Mouse (Mus musculus) right cerebral cortex, adult 2 months (tissue): ENCODE measurements around the gene Hjurp.

Experiments
- DNase-seq, 2 experiments: peaks; one replicate each; pipeline ENCODE4 v3.0.0; 2021 to 2022; ENCODE audit warnings: low spot score in 2 of 2

Hjurp gene

DNA sequence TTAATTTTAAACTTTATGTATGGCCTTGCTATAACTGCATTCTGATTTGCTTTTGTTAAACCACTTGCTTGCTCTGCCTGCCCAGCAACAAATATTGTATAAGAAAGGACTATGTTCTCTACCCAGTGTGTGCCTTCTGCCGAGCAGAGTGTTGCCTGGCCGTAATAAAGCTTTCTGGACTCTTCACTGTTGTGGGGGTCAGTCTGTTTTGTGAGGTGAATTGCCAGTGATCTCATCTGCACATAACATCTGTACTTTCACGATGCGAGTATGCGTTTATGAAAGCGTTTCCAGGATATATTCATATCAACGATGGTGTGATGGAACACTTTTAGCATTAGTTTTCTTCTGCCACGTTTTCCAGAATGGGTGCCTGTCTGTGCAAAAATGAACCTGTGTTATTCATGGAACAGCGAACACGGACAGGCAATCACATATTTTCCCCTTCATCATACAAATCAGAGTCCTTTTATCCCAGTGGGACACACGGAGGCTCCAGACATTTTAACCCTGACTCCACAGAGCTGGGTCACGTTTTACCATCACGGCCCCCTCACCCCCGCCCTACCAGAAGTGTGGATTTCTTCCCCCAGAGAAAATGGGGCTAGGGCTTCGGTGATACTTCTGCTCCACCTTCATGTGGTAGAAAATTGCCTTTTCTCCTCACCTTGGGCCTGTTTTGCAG lies 2.7 kb upstream of the Hjurp start:
- no peak for DNase-seq

DNA sequence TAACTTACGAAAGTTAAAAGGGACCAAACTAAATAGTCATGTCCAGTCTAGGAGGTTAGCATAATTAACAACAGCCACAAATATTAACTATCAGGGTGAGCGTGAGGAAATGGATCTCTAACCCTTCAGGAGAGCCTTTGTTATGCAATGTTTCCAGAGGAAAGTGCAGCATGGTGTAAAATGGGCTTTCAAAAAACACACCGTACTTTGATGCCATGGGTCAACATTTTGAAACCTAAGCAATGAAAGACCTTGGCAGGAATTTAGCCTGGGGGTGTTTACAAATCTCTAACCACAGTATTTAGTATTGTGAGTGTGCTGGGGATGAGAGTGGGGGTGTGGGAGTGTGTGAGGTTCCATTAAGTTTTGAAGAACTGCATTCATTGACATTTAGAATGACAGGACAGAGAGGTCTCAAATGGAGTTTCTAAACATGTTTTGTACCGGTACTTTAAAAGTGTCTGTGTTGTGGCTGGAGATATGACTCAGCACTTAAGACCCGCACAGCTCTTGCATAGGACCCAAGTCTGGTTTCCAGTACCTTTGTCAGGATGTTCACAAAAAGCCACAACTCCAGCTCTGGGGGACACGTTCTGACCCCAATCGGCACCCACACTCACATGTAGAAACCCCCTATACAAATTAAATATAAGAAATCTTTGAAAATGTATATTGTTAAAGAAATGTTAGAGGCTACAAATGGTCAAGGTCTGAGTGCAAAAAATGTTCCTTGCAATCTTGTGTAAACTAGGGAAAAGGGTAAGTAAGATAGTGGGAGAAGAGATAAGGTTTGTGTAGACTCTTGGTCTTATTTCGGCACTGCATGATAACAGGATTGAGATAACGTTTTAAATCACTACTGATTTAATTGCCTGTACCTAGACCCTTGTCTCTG lies 1.9 kb upstream of the Hjurp start:
- DNase-seq: no peak

DNA sequence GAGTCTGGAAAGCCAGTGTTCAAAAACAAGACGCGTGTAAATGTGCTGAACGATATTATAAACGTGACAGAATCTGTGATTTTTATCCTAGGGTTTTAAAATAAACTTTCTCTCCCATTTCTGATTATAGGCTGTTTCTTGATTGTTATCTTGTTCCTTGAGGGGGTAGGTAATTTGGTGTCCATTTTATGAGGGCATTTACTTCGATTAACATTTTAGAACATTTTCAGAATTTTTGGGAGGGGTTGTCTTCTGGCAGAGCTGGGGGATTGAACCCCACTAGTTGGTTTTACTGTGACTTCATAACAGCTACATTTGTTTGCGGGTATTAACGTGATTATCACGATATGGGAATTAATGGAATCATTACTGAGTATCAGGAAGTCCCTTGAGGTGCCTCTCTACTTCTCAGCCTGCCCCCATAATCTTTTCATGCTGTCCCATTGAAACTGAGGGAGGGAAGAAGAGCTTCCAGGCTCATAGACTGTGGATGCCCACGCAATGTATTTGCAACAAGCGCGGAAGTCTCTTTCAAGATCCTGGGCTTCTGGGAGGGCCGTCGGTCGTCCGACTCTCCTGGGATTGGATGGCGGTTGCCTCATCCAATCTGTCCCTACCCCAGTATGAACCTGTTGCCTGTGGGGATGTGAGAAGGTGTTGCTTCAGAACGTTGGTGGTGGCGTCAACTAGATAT lies 532 bp upstream of the Hjurp start:
- no peak for DNase-seq

DNA sequence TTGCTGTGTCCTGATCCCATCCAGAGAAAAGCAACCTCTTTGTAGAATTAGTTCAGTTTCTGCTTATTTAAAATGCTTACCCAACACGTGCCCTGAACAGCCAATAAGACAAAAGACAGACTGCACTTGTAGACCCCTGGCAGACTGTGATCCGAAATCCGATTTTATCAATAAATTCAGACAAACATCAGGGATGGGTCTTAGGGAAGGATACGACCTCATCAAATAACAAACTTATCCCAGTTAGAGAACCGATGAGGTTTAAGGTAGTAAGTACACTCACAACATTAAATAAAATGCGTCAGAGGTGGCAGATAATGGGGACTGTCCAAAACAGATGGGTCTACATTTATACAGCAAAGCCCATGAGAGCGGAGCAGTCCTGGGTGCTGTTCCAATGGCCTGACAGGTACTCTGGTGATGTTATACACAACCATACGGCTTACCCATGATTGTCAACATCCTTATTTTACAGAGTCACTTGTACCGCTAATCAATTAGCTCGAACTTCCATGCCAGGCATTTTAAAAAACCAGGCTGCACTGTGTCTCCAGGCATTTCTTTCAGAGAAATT lies 822 bp downstream of the Hjurp start:
- no peak for DNase-seq

DNA sequence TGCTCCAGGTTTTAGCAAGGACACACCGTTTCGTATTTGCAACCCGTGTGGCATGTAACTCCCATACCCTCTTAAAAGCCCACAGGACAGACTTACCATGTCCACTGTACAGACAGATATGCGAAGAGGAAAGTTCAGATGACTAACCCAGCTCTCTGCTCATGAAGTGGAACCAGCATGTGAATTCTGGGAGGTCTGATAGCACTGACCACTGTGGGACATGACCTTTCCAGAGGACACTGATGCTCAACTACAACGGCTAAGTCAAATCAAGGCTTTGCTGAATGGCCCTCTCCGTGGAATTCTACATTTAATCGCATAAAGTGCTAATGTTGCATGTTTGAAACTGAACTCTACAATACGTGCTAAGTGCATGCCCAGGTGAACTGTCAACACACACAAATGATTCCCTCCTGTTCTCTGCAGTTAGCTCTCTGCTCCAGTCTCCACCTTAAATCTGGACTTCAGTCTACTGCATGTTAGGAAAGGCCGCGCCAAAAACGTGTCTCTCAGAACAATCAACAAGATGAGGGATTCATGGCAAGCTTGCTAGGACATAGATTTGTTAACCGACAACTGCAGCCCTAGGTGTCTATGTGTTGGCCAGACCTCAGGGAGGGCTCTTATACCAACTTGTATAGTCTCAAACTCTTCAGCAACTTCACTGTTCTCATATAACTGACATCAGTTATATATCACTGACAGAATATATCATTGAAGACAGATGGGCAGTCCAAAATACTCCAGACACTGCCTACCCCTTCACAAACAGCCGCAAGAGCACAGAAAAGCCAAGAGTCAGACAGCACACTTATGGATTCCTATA lies 1.5 kb downstream of the Hjurp start:
- DNase-seq: no peak

DNA sequence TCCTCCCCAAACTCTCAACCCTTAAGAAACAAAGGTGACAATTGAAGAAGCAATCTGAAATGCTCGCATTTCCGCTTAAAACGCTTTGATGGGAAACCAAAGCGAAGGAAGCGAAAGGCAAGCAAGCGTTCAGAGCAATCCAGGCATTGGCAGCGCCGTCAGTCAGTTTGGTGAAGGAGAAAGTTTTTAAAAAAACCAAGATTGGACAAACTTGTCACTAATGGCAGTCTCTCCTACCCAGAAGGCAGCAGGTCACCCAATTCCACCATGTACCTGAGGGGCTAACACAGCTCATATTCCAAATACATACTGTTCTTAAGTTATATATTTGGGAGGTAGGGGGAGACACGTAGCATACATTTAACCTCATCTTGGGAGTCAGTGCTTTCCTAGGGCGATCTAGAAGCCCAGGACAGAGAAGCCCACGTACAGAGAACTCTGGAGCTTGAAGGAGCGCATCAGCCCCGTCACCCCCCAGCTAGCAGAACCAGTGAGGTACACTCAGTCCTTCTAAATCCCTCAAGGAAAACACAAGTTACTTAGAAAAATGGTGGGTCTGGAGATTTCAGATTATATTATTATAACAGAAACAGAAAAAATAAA lies 2.3 kb downstream of the Hjurp start:
- no peak for DNase-seq

DNA sequence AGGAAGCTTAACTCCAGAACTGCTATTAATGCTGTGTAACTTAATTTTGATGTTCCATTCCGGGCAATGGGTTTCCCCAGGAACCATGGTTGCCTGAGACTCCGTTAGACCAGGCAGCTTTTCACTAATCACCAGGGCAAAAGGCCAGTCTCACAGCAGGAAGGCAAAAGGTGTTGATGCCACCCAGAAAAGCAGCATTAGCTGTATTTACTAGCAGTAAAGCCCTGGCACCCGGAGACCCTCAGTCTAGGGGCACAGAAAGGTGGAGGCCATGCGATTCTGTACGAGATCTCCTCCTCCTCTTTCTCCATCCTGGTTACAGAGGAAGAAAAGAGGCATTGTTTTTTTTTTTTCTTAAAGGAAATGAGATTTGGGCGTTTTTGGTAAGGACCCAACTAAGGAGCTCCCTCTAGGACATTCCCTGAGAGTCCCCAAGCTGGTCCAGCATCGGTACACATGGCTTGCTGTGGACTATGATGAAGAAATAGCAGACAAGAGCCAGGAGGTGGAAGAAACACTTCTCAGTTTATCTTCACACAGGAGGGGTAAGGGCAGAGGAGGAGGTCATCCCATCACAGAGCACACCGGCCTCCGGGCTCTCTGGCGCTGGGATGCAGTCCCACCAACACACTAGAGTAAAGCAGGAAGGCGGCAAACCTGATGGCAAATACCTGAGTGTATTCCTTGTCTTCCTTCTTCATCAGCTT lies 2.9 kb downstream of the Hjurp start:
- DNase-seq: no peak

DNA sequence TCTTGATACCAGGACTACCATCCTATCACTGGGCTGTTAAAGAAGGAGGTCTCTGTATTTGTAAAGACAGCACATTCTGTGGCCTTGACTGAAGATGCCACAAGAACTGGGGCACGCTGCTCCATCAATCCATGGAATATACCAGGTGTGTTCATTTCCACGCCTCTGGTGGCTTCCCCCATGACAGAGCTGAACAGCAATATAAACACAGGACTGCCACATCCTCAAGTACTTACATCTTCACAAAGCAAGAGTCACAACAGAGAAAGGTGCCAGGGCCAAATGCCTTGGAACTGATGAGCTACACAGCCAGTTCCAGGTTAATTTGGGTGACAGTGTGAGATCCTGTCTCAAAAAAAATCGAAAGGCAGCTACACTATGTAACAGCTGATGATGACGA lies 3.6 kb downstream of the Hjurp start:
- DNase-seq: no peak

DNA sequence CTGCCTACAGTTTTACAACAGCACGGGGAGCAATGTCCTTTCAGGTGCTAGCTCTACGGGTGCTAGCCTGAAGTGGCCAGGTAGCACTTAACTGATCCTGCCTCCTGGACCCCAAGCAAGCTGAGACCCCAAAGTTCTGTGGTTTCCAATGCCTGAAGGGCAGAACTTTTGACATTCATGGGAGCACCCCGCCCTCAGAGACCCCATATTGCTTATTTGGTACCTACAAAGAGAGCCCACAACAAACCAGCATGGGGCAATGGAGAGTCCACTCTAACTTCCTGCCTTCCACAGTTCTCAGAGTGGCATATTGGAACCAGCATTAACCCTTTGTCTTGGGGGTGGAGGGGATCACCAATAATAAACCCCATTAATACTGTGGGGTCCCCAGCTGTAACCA lies 4.1 kb downstream of the Hjurp start:
- DNase-seq: no peak

DNA sequence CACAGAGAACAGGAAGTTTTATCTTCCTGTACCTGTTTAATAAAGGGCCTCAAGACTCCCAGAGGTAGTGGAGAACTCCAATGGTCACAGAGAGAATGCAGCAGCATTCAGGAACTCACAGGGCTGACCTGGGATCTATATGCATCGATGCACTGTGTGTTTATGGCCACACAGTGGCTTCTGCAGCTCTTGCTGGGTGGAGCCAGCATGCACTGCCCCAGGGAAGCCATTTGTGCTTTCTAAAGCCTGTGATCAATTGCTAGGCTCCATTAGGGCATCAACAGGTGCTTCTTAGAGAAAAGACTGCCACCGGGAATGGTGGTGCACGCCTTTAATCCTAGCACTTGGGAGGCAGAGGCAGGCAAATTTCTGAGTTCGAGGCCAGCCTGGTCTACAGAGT lies 4.6 kb downstream of the Hjurp start:
- DNase-seq: no peak

DNA sequence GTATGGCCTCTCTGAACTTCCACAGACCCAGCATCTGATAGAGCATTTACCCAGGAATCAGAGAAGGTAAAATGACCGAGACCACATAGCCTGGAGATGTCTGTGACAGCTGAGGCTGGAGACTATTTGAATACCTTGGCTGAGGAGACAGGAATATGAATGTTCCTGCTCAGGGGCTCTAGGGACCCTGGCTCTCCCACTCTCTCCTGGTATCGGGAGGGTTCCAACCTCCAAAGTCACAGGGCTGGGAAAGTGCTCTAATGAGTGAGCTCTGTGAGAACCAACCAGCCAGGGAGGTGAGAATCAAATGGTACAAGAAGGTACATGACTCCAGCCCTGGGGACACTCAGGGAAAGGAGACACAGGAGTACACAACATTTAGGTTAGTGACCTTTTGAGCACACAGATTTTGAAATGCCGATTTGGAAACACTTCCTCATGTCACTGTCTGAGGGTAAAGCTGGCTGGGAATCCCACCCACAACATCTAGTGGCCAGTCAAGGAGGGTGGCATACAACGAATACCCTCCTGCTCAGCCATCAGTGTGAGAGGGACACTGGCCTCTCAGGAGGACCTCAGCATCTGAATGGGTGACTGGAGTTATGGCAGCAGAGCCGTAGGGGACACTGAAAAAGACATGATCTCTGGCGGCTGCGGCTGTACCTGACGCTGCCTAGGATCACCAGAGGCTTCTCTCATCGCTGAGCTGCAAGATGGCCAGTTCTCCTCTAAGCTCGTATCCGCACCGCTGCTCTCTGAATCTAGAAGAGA lies 7.7 kb downstream of the Hjurp start:
- no peak for DNase-seq

DNA sequence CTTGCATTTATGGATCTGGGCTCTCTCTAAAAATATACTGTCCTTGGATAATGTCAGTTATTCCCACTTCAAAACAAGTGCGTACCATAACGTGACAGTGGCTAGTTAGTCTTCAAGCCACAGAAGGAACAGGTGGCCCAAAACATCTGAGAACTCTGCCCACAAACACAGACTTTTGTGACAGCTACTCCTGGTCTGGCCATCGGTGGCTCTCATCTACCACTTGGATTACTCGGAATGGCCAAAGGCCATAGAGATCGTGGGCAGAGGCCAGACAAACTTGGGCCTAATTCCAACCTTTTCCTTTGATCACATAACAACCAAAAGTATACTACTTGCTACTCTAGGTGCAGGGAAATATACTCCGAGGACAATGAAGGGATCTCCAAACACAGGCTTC lies 9.4 kb downstream of the Hjurp start:
- DNase-seq: no peak

DNA sequence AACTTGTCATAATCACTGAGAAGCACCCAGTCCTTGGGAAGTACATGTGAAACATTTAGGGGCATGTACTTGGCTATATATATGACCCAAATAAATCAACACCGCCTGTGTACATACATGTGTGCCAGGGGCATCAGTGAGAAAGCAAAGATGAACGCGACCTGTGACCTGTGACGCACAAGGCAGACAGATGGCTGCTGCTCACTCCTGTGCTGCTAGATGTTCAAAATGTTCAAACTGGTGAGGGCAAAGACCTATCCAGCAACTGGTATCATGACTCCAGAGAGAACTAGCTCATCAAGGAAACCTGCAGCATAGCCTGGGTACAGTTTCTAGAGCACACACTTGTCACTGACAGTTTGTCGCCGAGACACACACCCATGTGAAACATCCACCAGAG lies 9.9 kb downstream of the Hjurp start:
- no peak for DNase-seq

DNA sequence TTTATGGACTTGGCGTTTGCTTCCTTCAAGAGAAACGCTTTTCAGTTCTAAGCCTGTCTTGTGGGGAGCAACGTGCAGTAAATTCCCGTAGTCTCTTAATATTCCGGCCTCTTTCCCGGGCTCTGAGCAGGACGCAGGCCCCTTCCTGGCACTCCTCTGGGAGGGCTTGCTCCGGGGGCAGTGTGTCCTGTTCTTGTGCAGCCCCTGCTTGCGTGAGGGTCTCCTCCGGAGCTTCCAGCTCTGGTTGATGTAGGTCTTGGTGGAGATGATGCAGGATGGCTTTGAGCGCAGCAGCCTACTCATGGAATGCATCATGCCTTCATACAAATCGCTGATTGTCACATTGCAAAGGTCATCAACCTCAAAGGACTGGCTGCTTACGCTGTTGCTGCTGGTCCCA lies 11.3 kb downstream of the Hjurp start:
- DNase-seq: no peak

DNA sequence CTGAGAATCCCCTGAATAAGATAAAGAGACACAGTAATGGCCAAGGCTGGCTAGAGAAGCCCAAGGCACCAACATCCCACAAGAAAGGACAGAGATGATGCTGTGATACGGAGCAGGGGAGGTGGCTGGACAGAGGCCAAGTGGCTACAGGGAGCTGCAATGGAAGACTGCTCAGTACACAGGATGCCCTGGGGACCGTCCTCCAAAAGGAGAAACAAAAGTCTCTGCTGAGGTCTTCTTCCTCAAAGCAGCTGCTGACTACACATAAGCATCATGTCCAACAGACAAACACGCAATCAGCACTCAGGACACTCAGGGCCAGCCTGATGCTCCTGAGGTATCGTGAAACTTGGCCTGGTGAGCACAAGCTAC lies 12.6 kb downstream of the Hjurp start:
- no peak for DNase-seq

DNA sequence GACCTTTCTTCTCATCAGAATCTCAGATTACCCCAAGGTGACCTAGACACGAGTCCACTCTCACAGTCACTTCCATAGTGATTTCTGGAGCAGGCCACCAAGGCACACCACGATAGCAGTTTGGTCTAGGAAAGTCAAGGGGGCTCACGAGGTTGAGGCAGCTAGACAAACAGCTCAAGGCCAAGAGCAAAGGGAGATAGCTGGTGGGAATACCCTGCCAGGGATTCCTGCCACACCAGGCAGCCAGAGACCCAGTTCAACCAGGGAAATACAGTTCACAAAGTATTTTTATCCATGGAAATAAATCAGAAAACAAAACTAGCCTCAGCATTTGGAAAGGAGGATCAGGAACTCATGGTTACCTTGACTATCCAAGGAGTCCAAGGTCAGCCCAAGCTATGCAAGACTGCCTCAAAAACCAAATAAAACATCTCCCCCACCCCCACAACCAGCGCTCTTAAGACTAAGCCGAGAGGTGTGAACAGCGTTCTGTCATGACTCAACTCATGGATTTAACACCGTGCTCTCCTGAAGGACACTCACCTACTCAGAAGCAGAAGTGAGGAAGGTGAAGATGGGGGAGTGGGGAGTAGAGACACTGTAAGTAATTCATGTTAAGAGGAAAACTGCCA lies 13.1 kb downstream of the Hjurp start:
- no peak for DNase-seq

DNA sequence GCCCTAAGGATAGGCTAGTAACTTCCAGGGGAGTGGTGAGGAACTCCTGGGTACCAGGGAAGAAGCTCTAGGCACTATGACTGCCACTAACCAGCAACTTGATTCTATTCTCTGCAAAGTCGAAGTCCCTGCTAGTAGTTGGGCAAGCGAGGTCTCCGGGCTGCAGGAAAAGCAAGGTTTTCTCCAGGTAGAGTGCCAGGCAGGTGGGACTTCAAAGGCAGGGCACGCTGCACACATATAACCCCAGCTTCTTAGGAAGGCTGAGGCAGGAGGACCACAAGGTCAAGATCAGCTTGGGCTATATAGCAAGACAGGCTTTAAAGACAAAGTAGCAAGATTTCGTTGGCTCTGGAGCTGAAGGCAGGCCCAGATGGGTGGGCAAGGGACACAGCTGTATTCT lies 13.7 kb downstream of the Hjurp start:
- DNase-seq: no peak

DNA sequence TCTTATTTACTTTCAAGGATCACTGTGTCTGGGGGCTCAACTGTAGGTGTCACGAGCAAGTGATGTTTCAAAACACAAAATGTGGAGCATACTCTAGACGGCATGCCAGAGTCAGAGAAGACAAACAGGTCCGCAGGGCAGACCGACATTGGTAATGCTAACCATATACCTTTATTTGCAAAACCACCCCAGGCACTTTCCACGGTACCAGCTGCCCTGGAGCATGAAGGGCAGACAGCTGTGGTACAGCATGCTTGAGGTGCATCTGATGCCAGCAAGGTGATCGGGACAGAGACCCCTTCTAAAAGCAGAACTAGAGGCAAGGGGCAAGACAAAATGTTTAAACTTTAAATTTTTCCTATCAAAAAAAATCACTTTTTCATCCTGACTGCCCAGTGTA lies 14.5 kb downstream of the Hjurp start:
- DNase-seq: no peak

DNA sequence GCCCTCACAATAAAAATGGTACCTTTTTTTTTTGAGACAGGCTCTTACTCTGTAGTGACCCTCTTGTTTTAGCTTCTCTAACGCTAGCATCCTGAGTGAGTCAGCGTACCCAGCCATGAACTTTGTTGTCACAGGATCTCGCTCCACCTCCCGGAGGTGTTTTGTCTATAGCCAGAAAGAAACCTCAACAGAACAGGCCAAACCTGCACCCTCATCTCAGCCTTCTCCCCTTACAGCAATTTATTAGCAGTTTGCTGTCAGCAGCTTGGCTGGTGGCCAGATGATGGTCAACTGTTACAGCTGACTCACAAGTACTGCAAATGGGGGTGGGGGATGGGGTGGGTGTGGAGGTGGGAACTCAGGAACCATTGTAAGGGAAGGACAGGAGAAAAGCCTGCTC lies 15.2 kb downstream of the Hjurp start:
- DNase-seq: peak in 1 of 2 experiments; percentile 68
